Mouse (Mus musculus): ENCODE measurements around the gene Rgs4. TPM values are rescaled to one million over a fixed set of nuclear protein-coding genes. Genes with fewer than 3 reads are reported as not detected.

The Rgs4 gene
- total RNA-seq, 4 experiments from 2014 or later = 3.0 to 5.4 (median 3.6) TPM

Other genes starting within 250 kb of the Rgs4 start
- gene Nuf2, start 216.2 kb downstream of the Rgs4 start, total RNA-seq (2022) = under 1 TPM in 1 of 4 experiments, not detected in 3; 0.24 TPM
- 100 to 1,000 TPM; 120 to 184 (median 133) TPM for gene Rgs5, start 92.1 kb downstream of the Rgs4 start, total RNA-seq (2022)
- gene Ccdc190, start 181.0 kb upstream of the Rgs4 start, total RNA-seq (2022) = under 1 TPM in 1 of 4 experiments, not detected in 3; 0.16 TPM
- gene Hsd17b7, start 221.6 kb upstream of the Rgs4 start, total RNA-seq (2022) = 10 to 100 TPM in 2 of 4 experiments, 1 to 10 TPM in 2; 8.9 to 15.5 (median 11.1) TPM

Data from gastrocnemius, adult 8-10 months (tissue).